Mouse (Mus musculus) neural tube, embryonic 10.5 days (tissue): ENCODE data around the gene Psmd14.

ENCODE experiments used
- DNase-seq: peaks from one replicate; pipeline ENCODE4 v3.0.0-alpha.2; 2017; ENCODE audit warnings: low spot score; ENCODE audit errors: extremely low spot score

Psmd14 gene

DNA sequence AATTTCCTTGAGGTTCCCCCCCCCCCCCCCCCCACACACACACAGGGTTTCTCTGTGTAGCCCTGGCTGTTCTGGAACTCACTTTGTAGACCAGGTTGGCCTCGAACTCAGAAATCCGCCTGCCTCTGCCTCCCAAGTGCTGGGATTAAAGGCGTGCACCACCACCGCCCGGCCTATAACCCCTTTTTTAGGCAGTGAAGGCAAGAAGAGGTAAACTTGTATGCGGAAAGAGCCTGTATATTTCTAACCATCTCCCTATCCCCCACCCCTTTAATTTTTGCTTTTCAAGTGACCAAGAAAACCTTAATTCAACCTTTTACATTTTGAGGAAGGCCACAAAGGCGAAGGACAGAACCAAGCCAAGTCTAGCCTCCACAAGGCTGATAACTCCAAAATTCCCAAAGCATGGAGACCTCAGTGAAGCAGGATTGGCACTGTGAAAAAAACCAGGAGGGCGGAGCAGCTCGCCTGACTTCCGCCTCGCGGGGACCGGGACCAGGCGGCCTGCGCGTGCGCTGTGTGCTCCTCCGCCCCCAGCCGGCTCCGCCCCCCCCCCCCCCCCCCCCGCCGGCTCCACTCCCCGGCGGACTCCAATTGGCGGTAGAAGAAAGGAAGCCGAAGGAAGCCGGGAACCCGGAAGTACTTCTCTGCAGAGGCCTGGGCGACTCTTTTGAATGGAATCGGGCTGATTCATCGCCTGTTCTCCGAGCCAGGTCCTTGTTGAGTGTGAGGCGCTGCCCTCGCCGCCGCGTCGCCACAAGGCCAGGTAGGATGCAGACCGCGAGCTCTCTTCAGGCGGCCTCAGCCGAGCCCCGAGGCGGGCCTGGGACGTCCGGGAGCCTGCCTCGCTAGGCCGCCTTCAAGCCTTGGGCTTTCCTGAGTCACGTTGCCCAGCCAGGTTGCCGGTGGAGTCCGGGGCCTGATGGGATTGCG is at the start of gene Psmd14:
Gene Psmd14 (plus strand): TSS at position 587 of the 933 bp plus-strand sequence.
- DNase-seq = peak; percentile 92

DNA sequence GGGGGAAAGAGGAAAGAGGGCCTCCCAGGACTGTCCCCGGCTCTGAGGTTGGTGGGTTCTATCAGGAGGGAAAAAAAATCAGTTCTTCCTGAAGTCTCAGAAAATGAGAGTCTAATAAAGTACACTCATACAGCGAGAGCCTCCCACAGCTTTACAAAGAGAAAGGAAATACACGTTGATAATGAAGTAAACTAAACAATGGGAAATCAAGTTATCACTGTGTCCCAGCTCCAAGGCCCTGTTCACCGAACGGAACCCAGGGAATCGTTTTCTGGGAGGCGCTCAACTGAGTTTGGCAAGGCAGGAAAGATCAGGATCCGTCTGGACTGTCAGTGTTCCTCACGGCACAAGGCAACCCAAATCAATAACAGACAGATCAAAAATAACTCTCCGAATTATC is 48.7 kb upstream of the Psmd14 start:
- DNase-seq = no peak

DNA sequence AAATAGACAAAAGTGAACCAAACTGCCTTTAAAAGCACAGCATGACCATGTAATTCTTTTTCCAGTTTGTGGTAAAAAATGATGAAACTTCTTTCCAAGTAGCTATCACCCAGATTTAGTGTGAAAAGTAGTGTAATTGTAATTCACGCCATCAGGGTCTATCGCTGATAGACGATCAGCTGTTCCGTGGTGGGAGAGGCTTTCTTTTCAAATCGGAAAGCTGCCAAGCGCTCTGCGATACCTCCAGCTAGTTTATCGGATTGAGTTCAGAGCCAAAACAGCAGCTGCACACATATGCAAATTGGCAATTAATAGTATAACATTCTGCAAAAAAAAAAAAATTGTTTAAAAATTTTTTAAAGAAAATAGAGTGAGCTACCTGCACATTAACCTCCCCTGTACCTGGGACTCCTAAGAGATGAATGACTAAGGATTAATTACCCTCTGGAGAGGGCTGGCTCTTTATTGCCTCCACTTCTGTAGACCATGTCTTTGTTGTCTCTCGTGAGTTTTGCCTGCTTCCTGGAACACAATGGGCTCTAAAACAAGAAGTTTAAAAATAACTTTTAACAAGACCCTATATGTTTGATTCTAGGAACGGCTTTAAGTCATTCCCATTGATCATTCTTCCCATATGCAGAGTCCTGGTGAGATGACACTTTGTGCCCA is 47.8 kb upstream of the Psmd14 start:
- DNase-seq = no peak

DNA sequence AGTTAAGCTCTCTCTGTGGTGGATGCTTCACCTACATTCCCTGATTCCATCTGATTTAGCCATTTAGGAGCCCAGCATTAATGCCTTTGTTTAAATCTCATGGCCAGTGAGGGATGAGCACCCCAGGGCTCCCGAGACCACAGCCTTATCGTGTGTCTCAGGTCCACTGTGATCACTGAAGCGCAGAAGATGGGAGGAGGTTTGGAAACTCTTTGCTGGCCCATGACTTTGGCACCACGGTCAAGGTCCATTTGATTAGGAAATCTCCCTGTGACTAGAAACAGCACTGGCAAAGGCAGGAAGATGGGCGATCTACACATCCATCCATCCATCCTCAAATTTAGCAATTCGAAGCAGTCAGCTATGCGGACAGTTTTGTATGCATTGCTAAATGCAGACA is 44.1 kb upstream of the Psmd14 start:
- DNase-seq = no peak

DNA sequence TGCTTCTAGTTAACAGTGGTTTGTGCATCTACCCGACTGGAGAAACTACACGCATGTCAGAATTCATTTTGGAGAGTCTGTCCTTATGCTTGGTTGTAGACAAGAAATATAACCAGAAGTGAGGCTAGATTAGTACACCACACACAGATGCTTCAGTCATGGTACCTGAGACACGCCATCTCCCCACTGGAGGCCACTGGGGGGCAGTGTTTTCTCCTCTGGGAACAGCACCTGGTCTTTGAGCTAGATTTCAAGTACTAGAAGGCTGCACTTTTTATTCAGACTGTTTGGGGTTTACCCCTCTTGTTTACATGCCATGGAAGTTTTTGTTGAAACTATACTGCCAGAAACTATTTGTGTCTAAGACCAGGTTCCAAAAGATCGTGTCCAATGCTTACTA is 43.2 kb upstream of the Psmd14 start:
- DNase-seq = peak; percentile 24

DNA sequence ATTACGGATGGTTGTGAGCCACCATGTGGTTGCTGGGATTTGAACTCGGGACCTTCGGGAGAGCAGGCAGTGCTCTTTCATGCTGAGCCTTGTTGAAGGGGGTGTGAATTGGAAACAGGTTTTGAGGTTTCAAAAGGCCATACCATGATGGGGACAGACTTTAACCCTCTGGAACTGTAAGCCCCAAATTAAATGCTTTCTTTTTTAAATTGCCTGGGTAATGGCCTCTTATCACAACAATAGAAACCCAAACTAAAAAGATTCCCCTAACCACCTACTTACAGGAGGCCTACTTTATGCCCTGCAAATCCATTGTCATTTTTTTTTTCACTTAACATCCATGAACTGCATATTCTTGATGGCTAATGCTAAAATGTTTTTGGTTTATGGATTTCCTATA is 36.9 kb upstream of the Psmd14 start:
- no peak for DNase-seq

DNA sequence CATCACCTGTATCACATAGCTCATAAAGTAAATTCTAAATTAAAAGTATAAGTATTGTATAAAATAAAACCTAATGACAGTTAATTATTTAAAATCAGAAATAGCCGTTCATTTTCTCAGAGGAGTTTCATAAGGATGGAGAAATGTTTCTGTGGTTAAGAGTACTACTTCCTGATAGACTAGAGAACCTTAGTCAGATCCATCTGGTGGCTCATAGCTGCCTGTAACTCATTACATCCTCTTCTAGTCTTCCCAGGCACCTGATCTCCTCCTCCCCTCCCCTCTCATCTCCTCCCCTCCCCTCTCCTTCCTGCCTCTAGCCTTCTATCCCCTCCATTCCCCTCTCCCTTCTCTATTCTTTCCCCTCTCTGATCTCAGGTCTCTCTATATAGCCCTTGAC is 29.9 kb upstream of the Psmd14 start:
- no peak for DNase-seq

DNA sequence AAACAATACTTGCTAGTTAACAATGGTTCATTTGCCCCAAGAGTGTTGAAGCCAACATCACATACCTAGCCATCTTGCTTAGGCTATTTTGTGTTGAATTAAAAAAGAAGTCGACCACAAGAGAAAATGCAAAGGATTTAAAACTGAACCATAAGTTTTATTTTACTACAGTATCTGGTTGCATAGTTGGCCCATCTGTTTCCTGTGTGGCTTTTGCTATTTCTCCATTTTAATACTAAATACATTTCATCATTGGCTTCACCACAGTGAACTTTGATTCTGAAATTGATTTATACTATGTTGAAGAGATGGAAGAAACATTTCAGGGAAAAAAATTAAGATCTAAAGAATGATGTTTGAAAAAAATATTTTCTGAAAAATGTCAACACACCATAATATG is 25.0 kb upstream of the Psmd14 start:
- DNase-seq = no peak

DNA sequence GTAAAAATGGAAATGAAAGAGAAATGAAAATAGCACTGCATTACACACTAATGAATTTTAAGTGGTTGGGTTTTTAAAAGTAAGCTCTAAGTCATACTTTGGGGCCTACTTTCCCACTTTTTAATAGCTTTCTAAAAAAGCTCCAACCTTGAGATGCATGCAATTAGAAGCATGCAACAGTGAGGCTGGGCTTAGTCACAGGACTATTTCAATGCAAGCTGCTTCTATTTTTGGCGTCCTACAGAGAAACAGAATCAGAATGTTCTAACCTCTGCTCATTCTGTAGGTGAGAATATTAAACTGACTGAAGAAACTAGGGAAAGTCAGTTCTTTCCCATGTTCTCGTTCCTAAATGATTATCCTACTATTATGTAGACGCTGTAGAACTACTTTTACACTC is 22.4 kb upstream of the Psmd14 start:
- no peak for DNase-seq

DNA sequence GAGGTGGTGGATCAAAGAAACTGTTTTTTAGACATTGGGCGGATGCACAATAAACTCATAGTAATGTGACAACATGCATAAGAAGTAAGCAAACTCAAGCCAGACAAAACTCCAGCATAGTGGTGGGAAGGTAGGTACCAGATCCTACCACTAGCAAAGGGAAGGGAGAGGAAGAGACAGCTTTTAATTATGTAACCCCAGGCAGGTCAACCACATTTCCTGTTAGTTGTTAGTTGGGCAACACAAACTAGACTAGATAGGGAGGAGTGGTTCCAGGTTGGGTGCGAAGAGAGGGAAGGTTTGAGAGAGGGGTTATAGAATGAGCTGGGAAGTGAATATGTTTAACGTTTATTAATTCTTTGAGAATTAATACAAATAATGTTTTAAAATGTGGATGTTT is 1.9 kb upstream of the Psmd14 start:
- DNase-seq = no peak

DNA sequence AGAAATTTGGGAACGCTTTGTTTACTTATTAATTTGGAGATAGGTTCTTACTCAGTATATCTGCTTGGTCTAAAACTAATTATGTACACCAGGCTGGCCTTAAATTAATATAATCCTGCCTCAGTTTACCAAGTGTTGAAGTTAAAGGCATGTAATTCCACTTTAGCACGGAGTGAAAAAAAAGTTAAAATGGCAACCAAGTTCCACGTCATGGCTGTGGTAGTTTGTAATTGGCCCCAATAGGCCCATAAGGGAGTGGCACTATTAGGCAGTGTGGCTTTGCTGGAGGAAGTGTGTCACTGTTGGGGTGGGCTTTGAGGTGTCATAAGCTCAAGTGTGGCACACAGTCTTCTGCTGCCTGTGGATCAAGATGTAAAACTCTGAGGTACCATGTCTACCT is 1.0 kb downstream of the Psmd14 start:
- no peak for DNase-seq

DNA sequence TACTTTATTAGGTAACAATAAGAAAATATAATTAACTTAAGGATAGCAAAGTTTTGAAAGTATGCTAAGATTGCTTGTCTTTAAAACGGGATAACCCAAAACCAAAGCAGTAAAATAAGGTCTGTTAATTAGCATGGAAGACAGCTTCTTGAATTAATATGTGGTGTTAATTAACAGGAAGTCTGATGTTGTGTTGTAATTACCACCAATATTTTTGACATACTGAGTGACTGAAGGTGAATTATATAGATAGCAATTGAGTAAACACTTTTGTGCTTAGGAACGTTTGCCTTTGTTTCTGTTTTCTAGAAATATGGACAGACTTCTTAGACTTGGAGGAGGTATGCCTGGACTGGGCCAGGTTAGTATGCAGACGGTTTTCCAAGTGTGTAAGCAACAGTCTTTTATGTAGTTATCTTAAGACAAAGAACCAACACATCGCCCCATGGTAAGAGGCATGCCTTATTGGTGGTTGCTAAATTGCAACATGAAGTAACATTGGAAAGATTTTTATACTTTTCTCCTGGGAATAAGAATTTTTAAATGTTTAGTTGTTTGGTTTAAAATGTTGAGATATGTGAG is 11.0 kb downstream of the Psmd14 start:
- no peak for DNase-seq

DNA sequence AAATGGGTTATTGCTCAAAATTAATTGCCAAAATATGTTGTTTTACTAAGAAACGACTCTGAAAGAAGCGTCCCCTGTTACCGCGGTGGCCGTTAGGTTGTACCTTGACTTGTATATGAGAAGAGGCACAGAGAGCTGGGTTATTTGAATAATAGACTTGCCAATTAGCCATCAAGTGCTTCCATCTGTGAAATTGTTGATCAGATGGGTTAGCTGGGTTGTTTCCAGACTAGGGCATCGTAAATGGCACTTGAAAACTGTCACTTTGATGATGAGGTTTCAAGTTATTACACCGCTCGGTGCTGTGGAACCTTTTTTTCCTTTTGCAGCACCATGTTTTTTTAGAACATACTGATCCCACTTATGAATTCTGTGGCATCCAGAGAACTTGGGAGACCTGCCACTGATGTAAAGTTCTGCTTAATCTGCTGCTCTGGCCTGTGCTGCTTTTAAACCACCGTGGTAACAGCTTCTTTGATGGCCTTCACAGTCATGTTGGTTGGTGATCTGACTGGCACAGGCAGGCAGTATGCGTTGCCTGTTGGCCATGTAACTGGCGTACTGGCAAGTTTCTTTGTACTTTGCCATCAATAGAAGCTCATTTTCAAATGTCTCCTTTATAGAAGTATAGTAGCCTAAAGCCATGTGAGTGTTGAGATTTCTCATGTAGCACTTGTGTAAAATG is 21.4 kb downstream of the Psmd14 start:
- DNase-seq = no peak

DNA sequence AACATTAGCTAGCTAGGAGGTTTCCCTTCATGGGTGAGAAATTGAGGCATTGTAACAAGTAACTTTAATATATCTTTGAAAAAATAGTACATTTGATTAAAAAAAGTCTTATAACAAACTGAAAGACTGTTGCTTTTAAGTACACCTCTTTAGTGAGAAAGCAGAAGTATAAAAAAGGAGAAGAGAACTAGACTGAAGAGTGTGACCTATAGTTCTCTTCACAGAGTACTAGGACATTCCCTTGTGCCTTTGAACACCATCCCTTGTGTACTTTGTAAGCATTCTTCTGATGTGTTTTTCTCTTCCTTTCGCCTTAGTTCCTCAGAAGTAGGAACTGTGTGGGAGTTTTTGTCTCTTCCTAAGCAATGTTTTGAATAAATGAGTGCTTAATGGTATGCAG is 22.7 kb downstream of the Psmd14 start:
- no peak for DNase-seq

DNA sequence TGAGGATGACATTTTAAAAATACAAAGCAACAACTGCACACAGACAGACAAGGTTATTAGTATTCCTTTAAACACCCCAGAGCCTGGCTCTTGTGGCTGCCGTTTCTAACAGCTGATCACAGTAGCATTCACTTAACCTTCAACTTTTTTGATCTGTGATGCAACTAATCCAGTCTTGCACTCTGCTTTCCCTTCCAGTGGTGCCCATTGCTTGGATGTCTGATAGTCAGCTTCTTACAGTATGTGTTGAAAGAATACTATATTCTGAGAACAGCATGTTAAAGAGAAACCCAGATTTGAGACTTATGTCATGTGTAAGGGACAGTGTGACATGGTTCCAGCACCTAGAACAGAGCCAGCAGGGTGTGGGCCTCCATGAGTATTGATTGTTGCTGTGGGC is 34.6 kb downstream of the Psmd14 start:
- no peak for DNase-seq

DNA sequence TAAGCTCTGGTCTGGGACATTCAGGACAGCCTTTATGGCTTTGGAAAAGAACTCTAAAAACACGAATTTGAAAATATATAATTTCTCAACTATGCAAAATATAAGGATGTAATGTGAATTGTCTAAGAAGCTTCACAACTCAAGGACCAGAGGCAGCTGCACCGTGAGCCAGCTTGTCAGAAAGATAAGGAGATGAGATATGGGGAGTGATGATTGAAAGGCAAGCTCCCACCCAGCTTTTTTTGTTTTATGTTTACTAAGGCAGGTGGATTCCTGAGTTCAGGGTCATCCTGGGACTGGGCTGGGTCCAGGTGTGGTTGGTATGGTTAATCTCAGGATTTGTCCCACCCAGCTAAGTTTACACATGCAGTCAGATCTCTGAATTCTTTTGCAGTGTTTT is 35.1 kb downstream of the Psmd14 start:
- no peak for DNase-seq

DNA sequence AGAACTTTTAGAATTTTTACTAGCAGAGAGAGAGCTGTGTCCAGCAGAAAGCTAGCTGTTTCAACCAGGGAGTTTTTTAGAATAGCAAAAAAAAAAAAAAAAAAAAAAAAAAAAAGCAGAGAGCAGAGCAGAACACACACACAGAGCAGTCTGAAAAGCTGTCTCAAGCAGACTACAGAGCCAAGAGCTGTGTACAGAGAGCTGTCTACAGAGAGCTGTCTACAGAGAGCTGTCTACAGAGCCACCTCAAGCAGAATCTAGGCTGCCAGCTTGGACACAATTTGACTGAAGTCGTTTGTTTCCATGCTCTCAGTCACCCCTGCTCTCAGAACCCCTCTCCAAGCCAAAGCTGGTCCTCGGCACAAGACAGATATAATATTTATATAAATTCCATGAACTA is 35.9 kb downstream of the Psmd14 start:
- DNase-seq = no peak

DNA sequence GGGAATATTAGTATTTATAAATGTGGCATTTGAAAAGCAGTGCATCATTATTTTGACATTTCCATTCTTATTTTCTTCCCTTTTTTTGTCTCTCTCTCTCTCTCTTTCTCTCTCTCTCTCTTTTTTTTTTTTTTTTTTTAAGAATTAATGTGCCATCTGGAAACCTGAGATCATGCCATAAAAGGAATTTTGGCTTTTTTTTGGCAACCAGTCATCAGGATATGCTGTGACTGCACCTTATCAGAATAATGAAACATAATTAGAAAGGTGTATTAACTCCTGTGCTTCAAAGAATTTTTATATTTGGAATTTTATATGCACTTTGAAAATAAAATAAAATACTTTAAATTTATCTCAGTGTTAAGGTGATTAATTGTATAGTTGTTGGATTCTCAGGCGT is 39.2 kb downstream of the Psmd14 start:
- no peak for DNase-seq

DNA sequence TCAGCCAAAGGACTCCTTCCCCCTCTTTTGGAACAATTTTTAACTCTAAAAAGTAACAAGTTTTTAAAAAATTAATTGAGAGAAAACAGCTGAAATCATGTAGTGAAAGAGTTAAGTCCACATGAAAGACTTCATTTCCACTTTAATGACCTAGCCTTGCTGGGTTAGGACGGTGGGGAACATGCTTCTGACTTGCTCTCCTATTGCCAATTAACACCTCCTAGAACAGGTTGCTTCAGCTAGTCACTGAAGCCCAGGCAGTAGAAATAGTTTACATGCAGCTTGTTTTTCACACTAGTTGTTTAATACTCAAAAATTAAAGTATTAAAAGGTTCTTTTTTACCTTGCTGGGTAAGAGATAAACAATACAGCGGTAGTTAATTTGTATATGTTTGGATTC is 39.8 kb downstream of the Psmd14 start:
- DNase-seq = no peak

DNA sequence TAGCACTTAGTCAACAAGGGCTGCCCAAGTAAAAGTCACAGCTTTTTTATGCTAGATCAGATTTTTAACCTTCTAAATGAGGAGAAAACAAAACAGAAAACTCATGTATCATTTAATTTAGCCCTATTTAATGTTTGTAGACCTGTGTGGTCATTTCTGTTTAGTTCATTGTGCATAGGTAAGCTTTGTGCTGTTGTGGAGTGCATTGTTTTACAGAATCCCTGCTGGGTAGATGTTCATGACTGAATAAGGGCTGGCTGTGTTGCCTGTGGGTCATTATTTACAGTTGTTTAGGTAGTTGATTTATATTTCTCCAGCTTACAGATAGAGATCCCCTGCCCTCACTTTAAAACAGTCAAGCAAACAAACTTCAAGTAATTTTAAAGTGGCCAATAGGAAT is 40.9 kb downstream of the Psmd14 start:
- DNase-seq = no peak

DNA sequence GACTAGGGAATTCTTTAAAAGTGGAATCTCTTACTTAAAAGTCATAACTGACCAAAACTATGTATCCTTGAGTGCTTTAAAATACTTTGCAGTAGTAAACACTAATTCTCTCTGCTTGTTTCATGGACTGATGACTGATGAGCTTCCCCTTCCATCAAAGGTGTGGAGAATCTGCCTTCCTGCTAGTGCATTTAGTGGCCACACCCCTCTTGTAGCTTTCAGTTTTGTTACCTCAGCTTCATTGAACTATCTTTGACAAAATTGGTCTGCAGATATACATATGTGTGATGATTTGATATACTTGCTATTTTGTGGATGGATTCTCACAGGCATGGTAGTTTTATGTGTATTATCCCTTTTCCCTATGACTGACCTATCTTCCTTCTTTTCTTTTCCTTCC is 43.5 kb downstream of the Psmd14 start:
- no peak for DNase-seq
